Mouse (Mus musculus) spleen, adult 2 months (tissue): ENCODE data around the gene Apobec1.

Source experiments
- CTCF ChIP-seq: fragments of 200-500 bp; IDR thresholded peaks from 2 replicates; pipeline ENCODE4 v1.5.1; 2011; ENCODE audit warnings: mild to moderate bottlenecking, inconsistent platforms; ENCODE audit not compliant: insufficient read depth, insufficient read length, insufficient replicate concordance; ENCODE audit errors: extremely low read depth
- POLR2A ChIP-seq: fragments of 200-500 bp; IDR thresholded peaks from 2 replicates; pipeline ENCODE4 v1.6.1; 2011; ENCODE audit warnings: low read depth, low read length, inconsistent platforms

GRCm38 (mm10) chr6:122591027-122591758 lies 11.1 kb downstream of the Apobec1 start:
- TF ChIP-seq CTCF (no peak), POLR2A (no peak)
